Mouse (Mus musculus): ENCODE measurements around the gene Zdhhc18. TPM values are rescaled to one million over a fixed set of nuclear protein-coding genes. Genes with fewer than 3 reads are reported as not detected.

Gene Zdhhc18
- total RNA-seq, 1 experiment = 39.0 TPM

Other genes with a start within 250 kb of the Zdhhc18 start
- gene Tent5b, start 170.0 kb downstream of the Zdhhc18 start, total RNA-seq (2012; rRNA removed) = 7.5 and 8.5 TPM in 2 replicates
- gene Trnp1, start 151.6 kb downstream of the Zdhhc18 start, total RNA-seq (2012; rRNA removed) = 0.90 and 0.94 TPM in 2 replicates
- 3.4 and 4.1 TPM in 2 replicates for gene Kdf1, start 131.2 kb downstream of the Zdhhc18 start, total RNA-seq (2012; rRNA removed)
- gene Nudc, start 104.2 kb downstream of the Zdhhc18 start, total RNA-seq (2012; rRNA removed) = 340 and 358 TPM in 2 replicates
- gene Nr0b2, start 96.8 kb downstream of the Zdhhc18 start, total RNA-seq (2012; rRNA removed) = 0.31 and 0.32 TPM in 2 replicates
- 14.4 and 19.9 TPM in 2 replicates for gene Gpatch3, start 75.4 kb downstream of the Zdhhc18 start, total RNA-seq (2012; rRNA removed)
- 39.5 and 52.6 TPM in 2 replicates for gene Gpn2, start 65.8 kb downstream of the Zdhhc18 start, total RNA-seq (2012; rRNA removed)
- gene Sfn, start 48.0 kb downstream of the Zdhhc18 start, total RNA-seq (2012; rRNA removed) = 35.8 and 46.6 TPM in 2 replicates
- gene Pigv, start 22.5 kb upstream of the Zdhhc18 start, total RNA-seq (2012; rRNA removed) = 11.6 and 14.5 TPM in 2 replicates
- gene Arid1a, start 106.6 kb upstream of the Zdhhc18 start, total RNA-seq (2012; rRNA removed) = 62.6 and 75.6 TPM in 2 replicates
- 87.1 and 95.0 TPM in 2 replicates for gene Rps6ka1, start 237.6 kb upstream of the Zdhhc18 start, total RNA-seq (2012; rRNA removed)